Mouse (Mus musculus): ENCODE measurements at regions not wholly inside any gene's neighbourhood (a gene's known extent, or its start where the extent isn't known, plus 50 kb on each side); places are given as distances from the start of the nearest gene placed in this dataset.

DNA sequence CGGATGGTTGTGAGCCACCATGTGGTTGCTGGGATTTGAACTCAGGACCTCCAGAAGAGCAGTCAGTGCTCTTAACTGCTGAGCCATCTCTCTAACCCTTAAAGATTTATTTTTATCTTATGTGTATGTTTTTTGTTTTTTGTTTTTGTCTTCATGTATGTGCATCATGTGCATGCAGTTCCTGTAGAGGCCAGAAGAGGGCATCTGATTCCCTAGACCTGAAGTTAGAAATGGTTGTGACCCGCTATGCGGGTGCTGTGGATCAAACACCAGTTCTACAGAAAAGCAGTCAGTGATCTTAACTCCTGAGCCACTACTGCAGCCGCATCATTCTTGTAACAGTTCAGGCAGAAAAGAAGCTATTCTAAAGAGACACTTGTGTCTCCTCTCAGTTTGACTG, 161.8 kb upstream of the Rybp start:
- ATAC-seq (ENCODE audit: low FRiP score, low TSS enrichment) (no peak), DNase-seq (ENCODE audit: low spot score) (no peak)
- Histone ChIP-seq H3K27ac (replicated peaks) (no peak overlapping the region), H3K9ac (ENCODE audit: low read length) (no peak overlapping the region), H3K27me3 (ENCODE audit: control insufficient read depth, insufficient read depth, low read length) (no peaks in the 10 kb centered on the region), H3K4me3 (ENCODE audit: low read depth, low read length) (no peak overlapping the region), H3K4me2 (replicated peaks; ENCODE audit: low read depth) (no peak overlapping the region), H3K36me3 (ENCODE audit: control insufficient read depth, insufficient read depth, low read length) (no peaks in the 10 kb centered on the region), H3K4me1 (replicated peaks; ENCODE audit: control insufficient read depth, insufficient read depth) (no peaks in the 10 kb centered on the region), H3K9me3 (ENCODE audit: control insufficient read depth, low read length) (no peaks in the 10 kb centered on the region)
- WGBS: 99% methylated on average over 4 of the region's 4 CpGs
- TF ChIP-seq CTCF (IDR thresholded peaks at IDR 0.05; ENCODE audit: low read depth) (peak; percentile 31), EP300 (optimal IDR thresholded peaks at IDR 0.05) (no peak)

DNA sequence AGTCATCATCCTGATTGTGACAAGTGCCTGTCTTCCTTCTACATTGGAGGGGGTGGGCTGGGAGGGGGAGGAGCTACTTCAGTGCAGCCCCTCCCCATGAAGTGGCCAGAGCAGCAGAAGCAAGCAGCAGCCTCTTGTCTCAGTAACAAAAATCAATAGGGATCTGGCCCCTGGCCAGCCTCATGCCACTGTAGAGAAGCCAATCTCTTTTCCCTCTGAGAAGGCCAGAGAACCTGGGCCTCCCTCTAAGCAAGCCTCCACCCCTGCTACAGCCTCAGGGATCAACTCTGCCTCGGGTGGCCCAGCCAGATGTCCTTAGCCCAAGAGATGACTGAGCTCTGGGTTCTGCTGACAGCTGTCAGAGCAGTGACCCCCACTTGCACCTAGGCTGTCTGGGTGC, 159.9 kb upstream of the Rybp start:
- no peaks in the 10 kb centered on the region for H3K36me3 ChIP-seq (ENCODE audit: control insufficient read depth, insufficient read depth, low read length)
- no peaks in the 10 kb centered on the region for H3K27me3 ChIP-seq (ENCODE audit: control insufficient read depth, insufficient read depth, low read length)
- no peak for TF ChIP-seq EP300 (optimal IDR thresholded peaks at IDR 0.05)
- no peak for TF ChIP-seq CTCF (IDR thresholded peaks at IDR 0.05; ENCODE audit: low read depth)
- WGBS: 13% methylated on average over 1 of the region's 1 CpGs
- H3K4me2 ChIP-seq (replicated peaks; ENCODE audit: low read depth): no peak overlapping the region
- no peaks in the 10 kb centered on the region for H3K9me3 ChIP-seq (ENCODE audit: control insufficient read depth, low read length)
- H3K9ac ChIP-seq (ENCODE audit: low read length): no peak overlapping the region
- H3K4me3 ChIP-seq (ENCODE audit: low read depth, low read length): no peak overlapping the region
- no peak overlapping the region for H3K27ac ChIP-seq (replicated peaks)
- H3K4me1 ChIP-seq (replicated peaks; ENCODE audit: control insufficient read depth, insufficient read depth): no peaks in the 10 kb centered on the region
- no peak for ATAC-seq (ENCODE audit: low FRiP score, low TSS enrichment)
- DNase-seq (ENCODE audit: low spot score): peak; percentile 60

DNA sequence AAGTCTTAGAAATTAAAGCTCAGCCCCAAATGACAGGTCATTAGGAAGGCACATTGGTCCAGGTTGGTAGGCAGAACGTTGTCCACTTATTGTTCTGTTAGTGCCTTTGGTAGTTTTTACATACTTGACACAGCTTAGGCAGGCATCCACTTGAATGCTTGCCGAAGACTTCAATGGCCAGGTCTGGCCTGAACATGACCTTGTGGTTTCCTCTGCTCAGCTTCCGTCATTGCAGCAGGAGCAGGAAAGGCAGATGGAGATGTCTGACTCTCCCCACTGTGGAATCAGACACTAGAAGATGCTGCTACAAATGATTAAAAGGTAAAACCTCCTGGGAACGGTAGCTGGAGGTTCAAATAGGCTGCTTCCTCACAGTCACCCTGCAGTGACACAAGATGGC, 159.5 kb upstream of the Rybp start:
- no peak overlapping the region for H3K4me3 ChIP-seq (ENCODE audit: low read depth, low read length)
- H3K9ac ChIP-seq (ENCODE audit: low read length): no peak overlapping the region
- ATAC-seq (ENCODE audit: low FRiP score, low TSS enrichment) (no peak), DNase-seq (ENCODE audit: low spot score) (no peak)
- H3K4me2 ChIP-seq (replicated peaks; ENCODE audit: low read depth): no peak overlapping the region
- no peak overlapping the region for H3K27ac ChIP-seq (replicated peaks)
- 59% methylated on average over 4 of the region's 4 CpGs for WGBS
- no peaks in the 10 kb centered on the region for H3K36me3 ChIP-seq (ENCODE audit: control insufficient read depth, insufficient read depth, low read length)
- H3K9me3 ChIP-seq (ENCODE audit: control insufficient read depth, low read length): no peaks in the 10 kb centered on the region
- no peaks in the 10 kb centered on the region for H3K27me3 ChIP-seq (ENCODE audit: control insufficient read depth, insufficient read depth, low read length)
- TF ChIP-seq EP300 (optimal IDR thresholded peaks at IDR 0.05) (no peak), CTCF (IDR thresholded peaks at IDR 0.05; ENCODE audit: low read depth) (no peak)
- no peaks in the 10 kb centered on the region for H3K4me1 ChIP-seq (replicated peaks; ENCODE audit: control insufficient read depth, insufficient read depth)

DNA sequence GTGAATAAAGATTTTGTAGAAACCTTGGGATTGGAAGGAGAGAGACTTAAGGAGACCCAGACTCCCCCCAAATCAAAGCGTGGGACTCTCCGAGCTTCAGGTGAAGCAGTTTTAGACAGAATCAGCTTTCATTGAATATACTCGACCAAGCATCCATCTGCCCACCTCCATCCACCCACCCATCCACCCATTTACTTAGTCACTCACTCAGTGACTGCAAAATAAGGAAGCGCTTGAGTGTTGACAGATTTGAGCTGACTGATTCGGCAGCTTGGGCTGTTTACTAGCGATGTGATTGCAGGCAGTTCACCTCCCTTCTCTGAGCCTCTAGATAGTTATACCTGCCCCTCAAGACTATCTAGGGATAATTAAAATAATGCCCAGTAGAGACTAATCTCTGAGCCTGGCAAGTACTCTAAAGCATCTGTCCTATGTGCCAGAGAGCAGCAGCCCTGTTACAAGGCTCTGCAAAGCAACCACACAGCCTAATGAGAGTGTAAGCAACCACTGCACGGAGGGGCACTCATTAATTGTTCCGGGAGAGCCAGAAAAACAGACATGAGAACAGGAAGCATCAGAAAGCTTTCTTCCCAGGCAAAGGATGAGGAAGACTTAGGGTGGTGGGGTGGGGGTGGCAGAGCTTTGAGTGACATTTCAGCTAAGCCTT, 151.9 kb upstream of the Rybp start:
- H3K9me3 ChIP-seq (ENCODE audit: control insufficient read depth, low read length): no peaks in the 10 kb centered on the region
- no peaks in the 10 kb centered on the region for H3K4me1 ChIP-seq (replicated peaks; ENCODE audit: control insufficient read depth, insufficient read depth)
- peak overlapping the region; percentile 37; the same call in 1 of the 2 replicates for H3K4me2 ChIP-seq (replicated peaks; ENCODE audit: low read depth)
- no peak for ATAC-seq (ENCODE audit: low FRiP score, low TSS enrichment)
- no peaks in the 10 kb centered on the region for H3K36me3 ChIP-seq (ENCODE audit: control insufficient read depth, insufficient read depth, low read length)
- H3K4me3 ChIP-seq (ENCODE audit: low read depth, low read length): no peak overlapping the region
- TF ChIP-seq CTCF (IDR thresholded peaks at IDR 0.05; ENCODE audit: low read depth) (no peak), EP300 (optimal IDR thresholded peaks at IDR 0.05) (no peak)
- H3K27ac ChIP-seq (replicated peaks): no peak overlapping the region
- H3K27me3 ChIP-seq (ENCODE audit: control insufficient read depth, insufficient read depth, low read length): no peaks in the 10 kb centered on the region
- DNase-seq (ENCODE audit: low spot score): no peak
- H3K9ac ChIP-seq (ENCODE audit: low read length): no peak overlapping the region
- 18% methylated on average over 8 of the region's 8 CpGs for WGBS

DNA sequence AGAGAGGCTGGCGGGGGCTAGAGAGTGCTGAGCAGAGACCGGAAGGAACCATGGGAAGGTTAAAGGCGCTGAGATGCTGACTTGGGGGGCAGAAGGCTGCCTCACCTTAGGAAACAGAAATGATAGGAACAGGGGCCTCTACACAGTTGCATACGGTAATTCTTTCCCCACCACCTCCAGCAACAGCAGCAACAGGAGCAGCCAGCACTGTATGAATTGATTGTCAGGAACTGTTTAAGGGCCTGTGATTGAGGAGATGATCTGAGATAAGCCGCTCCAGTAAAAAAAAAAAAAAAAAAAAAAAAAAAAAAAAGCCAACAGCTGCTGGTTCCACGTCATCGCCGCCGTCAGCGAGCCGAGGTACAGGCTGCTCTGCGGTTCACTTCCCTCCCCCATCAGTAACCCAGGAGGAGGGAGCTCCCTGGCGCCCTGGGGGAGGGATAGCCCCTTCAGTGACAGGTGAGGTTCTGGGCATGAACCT, 151.3 kb upstream of the Rybp start:
- Histone ChIP-seq H3K4me3 (ENCODE audit: low read depth, low read length) (no peak overlapping the region), H3K9ac (ENCODE audit: low read length) (no peak overlapping the region), H3K9me3 (ENCODE audit: control insufficient read depth, low read length) (no peaks in the 10 kb centered on the region), H3K4me2 (replicated peaks; ENCODE audit: low read depth) (peak overlapping the region; percentile 37), H3K27me3 (ENCODE audit: control insufficient read depth, insufficient read depth, low read length) (no peaks in the 10 kb centered on the region), H3K27ac (replicated peaks) (no peak overlapping the region), H3K4me1 (replicated peaks; ENCODE audit: control insufficient read depth, insufficient read depth) (no peaks in the 10 kb centered on the region), H3K36me3 (ENCODE audit: control insufficient read depth, insufficient read depth, low read length) (no peaks in the 10 kb centered on the region)
- ATAC-seq (ENCODE audit: low FRiP score, low TSS enrichment) (peak; percentile 62; the same call in 1 of the 2 replicates), DNase-seq (ENCODE audit: low spot score) (peak; percentile 48)
- WGBS: 4% methylated on average over 12 of the region's 13 CpGs
- TF ChIP-seq EP300 (optimal IDR thresholded peaks at IDR 0.05): no peak

DNA sequence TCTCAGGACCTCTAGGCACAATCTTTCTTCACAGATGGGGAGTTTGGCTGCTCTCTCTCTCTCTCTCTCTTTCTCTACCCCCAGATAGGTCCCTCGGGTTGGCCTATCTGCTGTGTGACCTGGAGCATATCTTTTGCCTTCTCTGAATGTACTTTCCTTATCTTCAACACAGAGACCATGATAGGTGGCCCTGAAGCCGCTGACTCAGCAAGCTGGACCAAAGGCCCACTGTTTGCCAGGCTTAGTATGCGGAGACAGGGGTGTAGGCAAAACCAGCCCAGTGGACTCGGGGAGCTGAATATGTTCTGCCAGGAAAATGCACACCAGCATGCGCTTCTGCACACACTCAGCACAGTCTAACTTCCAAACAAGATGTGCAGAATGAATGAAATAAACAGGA, 150.7 kb upstream of the Rybp start:
- ATAC-seq (ENCODE audit: low FRiP score, low TSS enrichment) (no peak), DNase-seq (ENCODE audit: low spot score) (no peak)
- TF ChIP-seq CTCF (IDR thresholded peaks at IDR 0.05; ENCODE audit: low read depth) (no peak), EP300 (optimal IDR thresholded peaks at IDR 0.05) (no peak)
- Histone ChIP-seq H3K36me3 (ENCODE audit: control insufficient read depth, insufficient read depth, low read length) (no peaks in the 10 kb centered on the region), H3K4me2 (replicated peaks; ENCODE audit: low read depth) (peak overlapping the region; percentile 37; the same call in 1 of the 2 replicates), H3K27ac (replicated peaks) (no peak overlapping the region), H3K27me3 (ENCODE audit: control insufficient read depth, insufficient read depth, low read length) (no peaks in the 10 kb centered on the region), H3K4me3 (ENCODE audit: low read depth, low read length) (no peak overlapping the region), H3K9me3 (ENCODE audit: control insufficient read depth, low read length) (no peaks in the 10 kb centered on the region), H3K4me1 (replicated peaks; ENCODE audit: control insufficient read depth, insufficient read depth) (no peaks in the 10 kb centered on the region), H3K9ac (ENCODE audit: low read length) (no peak overlapping the region)
- WGBS: 30% methylated on average over 5 of the region's 5 CpGs
